Mouse (Mus musculus) kidney, adult 2 months (tissue): ENCODE results near the gene Cmpk2.

Source experiments
- CTCF ChIP-seq: fragments of 200-500 bp; conservative IDR thresholded peaks from 2 replicates; pipeline ENCODE4 v1.5.1; 2011; ENCODE audit warnings: low read depth, mild to moderate bottlenecking, control low read depth, low read length, moderate library complexity, mixed read lengths; ENCODE audit not compliant: insufficient read depth, insufficient read length
- POLR2A ChIP-seq: fragments of 200-500 bp; IDR thresholded peaks from one replicate; pipeline ENCODE4 v1.6.1; 2011; ENCODE audit warnings: low read depth, low read length, control low read depth

GRCm38 (mm10) chr12:26470042-26470409, 1.0 kb downstream of the Cmpk2 start:
- TF ChIP-seq CTCF (no peak), POLR2A (no peak)
